Mouse (Mus musculus) left cerebral cortex, adult 9 months (tissue): Measurements from ENCODE around the gene Chrdl2.
"Not testable (repeated sequence)": the region's sequence is repeated elsewhere in the genome, so short reads cannot be mapped to it uniquely, and the experiment has no call there.

Experiments
- DNase-seq, 2 experiments: peaks; one replicate each; pipeline ENCODE4 v3.0.0; 2022; ENCODE audit warnings: low spot score in 2 of 2

Chrdl2 gene

DNA sequence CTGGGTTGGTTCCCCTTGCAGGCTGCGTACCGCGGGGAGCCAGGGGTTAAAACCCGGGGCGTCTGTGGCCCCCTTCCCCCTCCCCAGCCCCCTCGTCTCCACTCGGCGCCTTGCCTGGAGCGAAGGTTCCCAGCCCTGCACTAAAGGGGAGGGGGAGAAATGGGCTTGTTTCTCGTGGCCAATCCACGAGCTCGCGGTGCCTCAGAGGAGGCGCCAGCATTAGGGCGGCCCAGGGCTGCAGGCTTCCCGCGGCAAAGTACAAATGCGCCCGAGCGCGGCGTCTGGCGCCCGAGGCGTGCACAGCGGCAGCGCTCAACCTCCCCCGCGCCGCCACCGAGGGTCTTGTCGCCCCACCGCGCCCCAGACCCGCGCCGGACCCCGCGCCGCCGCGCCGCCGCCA lies at the start of gene Chrdl2:
Gene Chrdl2 (plus strand): TSS at position 383 of the 400 bp plus-strand sequence.
- no peak for DNase-seq

DNA sequence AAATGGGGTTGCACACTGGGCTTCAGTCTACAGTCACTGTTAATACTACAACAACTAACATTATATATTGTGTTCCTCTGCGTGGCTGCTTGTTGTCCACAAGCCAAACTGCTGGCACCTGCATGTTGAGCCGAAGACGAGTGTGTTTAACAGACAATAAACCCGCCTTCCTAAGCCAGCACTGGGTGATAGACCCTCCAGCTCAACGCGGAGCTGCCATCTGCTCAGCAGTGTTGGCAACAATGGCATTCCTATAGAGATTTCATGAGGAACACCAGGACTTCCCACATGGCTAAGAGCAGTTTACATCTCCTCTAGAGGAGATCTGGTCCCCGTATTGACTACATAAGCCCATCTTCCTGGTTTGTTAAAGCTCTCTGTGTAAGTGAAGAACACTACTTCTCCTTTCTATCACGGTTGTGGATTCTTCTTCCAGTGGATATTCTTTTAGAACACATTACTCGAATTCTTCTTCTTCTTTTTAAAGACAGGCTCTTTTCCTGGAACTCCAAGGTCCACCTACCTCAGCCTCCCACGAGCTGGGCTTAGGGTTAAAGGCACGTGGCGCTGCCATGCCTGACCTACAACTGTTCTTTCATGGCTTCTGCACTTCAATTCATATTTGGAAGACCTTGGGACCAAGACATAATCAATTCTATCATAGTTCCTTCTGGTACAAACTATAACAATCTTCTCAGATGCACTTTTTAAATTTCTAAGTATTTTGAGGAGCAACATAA lies 48.6 kb upstream of the Chrdl2 start:
- no peak for DNase-seq

DNA sequence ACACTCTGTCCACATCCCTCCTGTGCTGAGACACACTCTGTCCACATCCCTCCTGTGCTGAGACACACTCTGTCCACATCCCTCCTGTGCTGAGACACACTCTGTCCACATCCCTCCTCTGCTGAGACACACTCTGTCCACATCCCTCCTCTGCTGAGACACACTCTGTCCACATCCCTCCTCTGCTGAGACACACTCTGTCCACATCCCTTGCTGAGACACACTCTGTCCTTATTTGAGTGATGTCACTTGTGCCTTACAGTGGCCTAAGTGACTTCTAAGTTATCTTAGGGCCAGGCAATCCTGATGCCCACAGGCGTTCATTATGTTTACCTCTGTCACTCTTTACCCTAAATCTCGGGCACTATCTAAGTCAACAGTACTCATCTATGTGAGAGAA lies 45.4 kb upstream of the Chrdl2 start:
- not testable (repeated sequence) for DNase-seq

DNA sequence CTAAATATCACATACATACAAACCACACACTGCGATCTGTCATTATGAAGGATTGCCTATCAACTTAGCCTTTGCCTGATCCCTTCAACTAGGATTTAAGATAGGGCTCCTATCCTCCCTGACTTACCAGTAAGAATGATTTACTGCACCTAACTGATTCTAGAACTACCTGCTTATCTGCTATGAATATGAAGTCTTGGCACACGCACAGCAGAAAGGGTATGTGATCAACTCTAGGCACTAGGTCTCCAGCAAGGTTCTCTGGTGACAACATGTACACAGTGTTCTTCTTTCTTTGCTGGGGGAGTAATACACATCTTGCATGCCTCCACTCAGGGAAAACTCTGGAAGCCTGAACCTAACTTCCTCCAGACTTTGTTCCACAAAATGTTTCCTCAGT lies 44.5 kb upstream of the Chrdl2 start:
- DNase-seq, result no peak

DNA sequence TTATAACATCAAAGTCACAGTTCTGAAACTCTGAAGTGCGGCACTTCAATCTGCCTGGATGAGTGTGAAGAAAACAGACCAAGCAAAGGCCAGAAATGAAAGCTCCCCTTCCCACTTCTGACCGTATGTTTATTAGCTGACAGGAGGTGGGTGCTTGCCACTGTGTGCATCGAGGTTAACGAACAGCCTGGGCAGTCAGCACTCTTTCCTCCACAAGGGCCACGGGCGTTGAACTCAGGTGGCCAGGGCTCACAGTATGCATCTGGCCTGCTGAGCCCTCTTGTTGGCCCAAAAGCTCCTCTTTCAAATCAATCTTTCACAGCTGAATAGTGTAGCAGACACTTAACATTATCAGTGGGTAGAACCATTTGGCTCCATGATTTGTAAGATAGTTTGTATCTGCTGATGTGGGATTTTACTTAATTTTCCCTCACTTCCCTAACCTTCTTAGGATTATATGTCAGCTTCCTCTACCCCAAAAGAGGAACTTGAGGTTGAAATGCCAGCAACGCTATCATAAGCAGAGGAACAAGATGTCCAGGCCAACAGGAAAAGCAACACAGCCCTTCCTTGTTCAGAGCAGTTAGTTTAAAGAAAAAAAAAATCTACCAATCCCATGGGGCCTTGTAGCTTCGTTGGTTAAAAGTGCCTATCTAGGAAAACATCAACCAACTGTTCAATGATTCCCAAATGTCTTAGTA lies 43.3 kb upstream of the Chrdl2 start:
- DNase-seq, result no peak

DNA sequence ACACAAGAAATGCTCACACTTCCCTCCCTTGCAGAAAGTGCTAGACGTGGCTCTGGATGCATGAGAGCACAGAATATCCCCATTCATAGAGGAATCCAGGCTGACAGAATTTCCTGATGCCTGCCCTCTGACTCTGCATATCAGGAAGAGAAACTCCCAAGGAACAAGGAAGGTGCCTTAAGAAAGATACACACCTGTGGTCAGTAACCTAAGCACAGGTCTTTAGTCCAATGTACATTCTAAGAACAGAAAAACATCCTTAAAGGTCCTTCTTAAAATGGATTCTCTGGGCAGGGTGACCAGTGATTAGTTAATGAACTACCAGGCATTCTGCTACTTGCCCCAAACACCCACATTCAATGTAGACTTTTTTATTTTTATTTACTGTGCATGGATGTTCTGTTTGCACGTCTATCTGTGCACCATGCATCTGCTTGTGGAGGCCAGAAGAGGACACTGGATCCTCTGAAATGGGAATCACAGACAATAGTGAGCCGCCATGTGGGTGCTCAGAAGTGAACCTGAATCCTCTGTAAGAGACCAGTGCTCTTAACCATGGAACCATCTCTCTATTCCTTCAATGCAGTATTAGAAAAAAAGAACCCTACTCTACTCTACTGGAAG lies 42.6 kb upstream of the Chrdl2 start:
- DNase-seq, result no peak

DNA sequence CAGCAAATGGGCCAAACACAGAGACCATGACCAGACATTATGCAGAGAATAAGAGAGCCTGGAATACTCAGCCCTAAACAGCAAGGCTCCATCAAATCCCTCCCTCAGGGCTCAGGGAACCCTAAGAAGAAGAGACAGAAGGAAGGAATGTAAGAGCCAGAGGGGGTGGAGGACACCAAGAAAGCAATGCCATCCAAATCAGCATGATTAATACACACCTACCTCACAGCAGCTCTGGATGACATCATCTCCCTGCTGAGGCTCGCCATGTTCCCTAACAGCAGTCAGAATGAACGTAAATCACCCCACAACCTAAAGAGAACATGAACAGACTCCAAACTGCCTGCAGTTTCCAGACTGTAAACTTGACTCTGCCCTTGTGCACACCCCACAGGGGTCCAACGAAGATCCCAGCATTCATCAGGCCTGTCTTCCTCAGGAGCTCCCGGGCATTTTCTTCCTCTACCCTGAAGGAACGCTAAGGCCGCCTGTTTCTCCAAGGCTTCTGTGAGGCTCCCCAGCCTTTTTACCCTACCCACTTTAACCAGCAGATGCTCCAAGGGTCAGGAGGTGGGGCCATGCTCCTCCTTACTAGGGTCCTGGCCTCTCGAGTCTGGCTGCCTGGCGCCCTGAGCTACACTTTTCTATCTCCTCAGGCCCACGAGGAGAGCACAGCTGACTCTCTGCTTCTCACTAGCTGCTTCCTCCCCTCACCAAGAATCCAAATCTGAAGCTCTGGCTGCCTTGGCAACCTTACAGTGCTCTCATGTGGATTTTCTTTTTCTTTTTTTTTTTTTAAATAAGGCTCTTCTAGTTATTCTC lies 40.7 kb upstream of the Chrdl2 start:
- peak in 1 of 2 experiments; percentile 71 for DNase-seq

DNA sequence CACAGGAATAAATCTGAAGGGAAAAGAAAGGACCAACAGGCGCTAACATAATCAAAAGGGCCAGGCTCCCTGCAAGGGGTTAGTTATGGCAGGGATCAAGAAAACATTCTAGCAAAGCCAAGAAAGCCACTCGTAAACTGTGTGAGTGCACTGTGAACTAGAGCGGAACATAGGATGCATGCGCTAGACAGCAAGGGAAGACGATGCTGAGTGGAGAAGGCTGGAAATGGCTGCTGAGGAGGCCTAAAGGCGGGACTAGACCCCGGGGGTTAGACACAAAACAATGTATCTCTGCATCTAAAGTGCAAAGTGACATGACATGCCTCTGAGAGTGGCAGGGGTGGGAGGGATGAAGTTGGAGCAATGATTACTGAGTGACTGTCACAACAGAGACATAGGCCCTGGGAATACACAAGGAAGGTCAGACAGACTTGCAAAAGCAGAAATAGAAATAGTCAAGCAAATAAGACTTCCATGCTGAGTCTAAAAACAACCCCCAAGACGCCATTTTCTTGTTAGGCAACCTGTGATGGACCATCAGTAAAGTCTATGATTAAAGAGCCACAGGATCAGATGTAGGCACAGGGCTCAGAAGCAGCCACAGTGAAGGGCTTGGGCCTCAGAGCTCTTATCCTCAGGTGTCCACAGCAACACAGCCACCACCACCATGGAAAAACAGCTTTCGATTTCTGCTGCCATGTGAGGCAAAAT lies 39.8 kb upstream of the Chrdl2 start:
- no peak for DNase-seq

DNA sequence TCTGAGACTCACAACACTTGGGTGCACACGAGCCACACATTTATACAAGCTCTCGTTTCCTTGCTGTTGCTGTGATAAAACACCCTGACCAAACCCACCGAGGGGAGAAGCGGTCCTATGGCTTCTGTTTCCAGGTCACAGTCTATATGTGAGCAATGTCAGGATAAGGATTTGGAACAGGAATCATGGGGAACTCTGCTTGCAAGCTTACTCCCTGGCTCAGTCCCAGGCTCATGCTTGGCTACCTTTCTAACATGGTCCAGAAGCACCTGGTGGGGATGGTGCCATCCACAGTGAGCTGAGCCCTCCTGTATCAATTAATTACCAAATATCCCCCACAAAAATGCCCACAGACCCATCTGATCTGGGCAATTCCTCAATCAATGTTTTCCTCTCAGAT lies 36.8 kb upstream of the Chrdl2 start:
- no peak for DNase-seq

DNA sequence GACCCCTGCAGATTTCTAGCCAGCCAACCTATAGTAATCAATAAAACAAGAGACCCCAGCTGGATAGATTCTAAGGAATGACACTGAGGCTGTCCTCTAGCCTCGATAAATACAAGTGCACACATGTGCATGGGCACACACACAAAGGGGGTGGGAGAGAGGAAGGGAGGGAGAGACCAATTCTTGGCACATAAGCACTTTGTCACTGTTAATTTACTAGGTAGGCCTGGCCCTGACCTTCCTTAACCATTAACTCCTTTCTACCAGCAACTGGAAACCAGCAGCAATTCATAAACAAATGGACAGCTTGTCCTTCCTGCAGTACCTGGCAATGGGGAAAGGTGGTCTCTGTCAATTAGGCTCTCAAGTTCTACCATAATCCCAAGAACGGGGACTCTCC lies 34.0 kb upstream of the Chrdl2 start:
- no peak for DNase-seq

DNA sequence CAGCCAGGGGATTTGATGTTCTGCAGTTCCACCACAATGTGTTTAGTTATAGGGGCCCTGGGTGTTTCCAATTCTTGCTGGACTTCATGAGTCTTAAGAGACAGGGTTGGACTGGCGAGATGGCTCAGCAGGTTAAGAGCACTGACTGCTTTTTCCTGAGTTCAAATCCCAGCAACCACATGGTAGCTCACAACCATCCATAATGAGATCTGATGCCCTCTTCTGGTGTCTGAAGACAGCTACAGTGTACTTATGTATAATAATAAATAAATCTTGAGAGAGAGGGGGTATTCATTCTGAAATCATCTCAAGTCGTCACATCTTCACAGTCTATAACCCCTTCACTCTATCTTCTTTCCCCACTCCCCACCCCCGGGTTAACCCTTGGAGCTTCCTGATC lies 33.1 kb upstream of the Chrdl2 start:
- not testable (repeated sequence) for DNase-seq

DNA sequence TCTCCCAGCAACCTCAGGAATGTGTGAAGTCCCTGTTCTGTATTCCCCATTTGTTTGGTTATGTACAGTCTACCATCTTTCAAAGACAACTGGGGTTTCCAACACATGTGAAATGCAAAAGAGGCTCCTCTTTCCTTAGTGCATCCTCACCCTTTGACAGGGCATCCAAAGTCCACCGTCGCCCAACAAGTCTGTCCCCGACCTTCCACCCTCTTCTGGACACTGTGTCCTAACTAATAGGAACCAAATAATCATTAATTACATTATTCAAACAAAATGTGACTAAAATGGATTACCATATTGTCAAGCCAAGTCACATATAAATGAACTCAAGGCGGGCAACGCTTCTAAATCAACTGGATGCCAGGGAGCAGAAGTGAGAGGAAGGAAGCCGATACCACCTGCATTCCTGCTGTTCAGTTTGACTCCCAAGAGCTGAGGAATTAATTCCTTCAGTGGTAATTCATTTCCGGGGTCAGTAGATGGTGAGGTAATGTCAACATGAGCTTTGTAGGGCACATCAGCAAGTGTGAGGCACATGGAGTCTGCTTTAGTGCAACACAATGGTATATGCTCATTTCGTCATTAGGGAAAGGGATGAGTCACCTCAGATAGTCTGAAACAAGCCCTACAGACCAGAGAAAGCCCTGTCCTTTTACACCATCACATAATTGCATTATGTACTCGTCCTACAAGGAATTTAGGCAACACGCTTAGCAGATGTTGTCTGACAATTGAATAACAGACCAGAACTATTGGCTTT lies 31.6 kb upstream of the Chrdl2 start:
- DNase-seq, result no peak

DNA sequence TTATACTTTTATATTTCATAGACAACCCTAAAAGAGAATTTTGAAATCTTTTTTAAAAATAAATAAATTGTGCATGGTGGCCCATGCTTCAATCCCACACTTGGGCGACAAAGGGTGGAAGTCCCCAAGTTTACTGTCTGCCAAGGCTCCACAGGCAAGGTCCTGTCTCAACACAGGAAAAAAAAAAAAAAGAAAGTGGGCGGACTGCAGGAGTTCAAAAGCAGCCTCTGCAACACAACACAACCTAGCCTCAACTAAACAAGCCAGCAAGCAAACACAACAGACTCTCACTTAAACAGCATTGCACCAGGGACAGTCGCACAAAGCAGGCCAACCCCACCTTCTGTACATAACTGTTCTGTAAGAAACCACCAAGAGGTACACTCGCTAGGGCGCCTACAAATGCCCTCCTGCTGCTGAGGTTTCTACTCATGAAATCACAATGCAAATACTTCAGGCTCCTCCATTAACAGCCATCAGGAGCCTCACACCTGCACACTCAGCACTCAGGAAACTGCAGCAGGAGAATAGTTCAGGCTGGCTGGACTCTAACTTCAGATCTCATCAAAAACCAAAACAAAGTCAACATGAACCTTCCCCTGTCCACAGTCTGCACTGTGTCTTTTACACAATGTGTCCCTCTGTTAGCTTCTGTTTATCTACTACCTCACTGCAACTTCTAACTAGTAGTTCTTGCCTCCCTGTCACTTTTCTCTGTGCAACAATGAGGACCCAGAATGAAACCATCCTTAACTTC lies 30.0 kb upstream of the Chrdl2 start:
- DNase-seq, result no peak

DNA sequence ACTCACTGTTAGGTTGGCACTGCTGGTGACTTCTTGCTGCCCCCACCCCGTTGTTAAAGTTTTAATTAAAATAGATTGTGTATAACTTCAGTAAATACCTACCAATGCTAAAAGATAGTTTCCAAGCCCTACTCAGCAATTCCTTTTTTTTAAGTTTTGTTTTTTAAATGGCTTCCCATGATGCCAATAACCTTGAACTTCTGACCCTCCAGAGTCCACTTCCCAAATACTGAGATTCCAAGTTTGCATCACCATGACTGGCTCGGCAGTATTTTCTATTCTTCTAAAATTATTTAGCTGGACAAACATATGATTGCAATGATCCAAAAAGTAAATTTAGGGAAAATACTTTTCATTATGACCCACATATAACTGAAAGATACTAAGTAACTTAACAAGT lies 27.9 kb upstream of the Chrdl2 start:
- no peak for DNase-seq

DNA sequence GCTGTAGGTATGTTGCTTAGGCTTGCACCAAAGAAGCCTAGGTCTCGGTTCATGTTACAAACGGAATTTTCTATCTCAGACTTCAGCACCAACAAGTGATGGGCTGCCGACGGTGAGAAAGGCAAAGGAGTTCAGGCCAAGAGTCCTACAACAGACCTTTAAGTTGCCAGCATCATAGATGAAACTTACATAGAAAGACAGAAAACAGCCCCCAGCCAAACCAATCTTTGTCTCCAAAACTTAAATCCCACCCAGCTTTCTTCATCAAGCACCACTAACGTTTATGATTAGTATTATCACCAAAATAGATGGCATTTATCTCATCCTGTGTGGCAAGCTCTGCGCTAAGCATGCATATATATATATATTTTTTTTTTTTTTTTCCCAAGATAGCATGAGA lies 26.9 kb upstream of the Chrdl2 start:
- no peak for DNase-seq

DNA sequence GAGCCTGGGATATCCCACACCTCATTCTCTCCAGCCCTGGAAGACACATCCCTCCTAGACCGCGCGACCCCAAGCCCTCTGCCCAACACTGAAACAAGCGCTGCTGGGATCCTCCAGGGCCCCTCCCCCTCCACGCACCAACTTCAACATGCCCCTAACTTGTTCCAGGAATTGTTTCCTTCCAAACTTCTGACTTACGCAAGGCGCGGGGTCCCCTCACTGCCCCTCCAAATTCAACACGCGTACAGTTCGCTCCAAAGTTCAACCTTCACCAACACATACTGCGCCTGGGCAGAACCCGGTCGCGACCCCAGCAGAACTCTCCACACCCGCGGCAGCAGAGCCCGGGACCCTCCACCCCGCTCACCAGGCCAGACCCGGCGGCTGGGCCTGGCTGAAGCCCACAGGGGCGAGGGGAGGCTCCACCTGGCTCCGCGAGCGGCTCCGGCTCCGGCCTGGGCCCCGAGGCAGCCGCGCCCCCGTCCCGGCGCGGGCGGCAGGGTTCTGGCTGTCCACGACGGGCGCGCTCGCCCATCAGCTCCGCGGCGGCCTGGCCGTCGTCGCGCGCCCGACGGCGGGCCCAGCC lies 26.3 kb upstream of the Chrdl2 start:
- DNase-seq, result no peak

DNA sequence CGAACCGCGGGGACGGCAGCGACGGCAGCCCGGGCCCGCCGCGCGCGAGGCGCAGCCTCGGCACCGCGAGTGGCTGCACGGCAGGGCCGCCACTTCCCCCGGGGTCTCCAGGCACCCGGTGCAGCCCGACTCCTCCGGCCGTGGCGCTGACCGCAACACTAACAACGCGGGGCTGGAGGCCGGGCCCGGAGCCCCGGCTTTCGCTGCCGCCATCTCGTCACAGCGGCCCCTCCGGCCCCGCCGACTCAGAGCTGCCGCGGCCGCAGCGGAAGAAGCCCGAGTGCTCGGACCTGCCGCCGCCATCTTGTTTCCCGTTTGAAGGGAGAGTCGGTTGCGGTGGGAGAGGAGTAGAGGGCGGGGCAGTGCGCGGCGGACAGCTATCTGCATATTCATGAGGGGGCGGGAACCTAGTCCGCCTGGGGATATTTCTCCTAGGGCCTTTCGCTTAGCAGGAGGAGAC lies 25.8 kb upstream of the Chrdl2 start, which contains the start of gene Rnf169:
Gene Rnf169 (minus strand): TSS at position 317 of the 460 bp plus-strand sequence.
- peak; percentile 87 to 91 for DNase-seq

DNA sequence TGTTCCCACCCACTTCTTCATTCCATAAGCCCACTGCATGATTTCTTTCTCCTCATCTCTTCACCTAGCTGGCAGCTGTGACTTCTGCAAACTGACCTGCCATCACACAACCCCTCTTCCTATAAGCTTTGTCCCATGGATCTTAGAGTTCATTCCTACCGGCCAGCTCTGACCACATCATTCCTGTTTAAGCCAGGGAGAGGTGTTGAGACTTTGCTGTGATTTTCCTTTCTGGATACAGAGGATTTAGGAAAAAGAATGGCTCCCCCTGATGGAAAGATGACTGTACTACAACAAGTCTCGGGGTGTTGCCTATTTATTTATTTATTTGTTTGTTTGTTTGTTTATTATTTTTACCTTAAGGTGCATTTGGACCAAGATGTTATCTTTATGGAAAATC lies 24.7 kb upstream of the Chrdl2 start:
- DNase-seq, result no peak
